Mouse (Mus musculus): ENCODE measurements around the gene Rfxank. TPM values are rescaled to one million over a fixed set of nuclear protein-coding genes. Genes with fewer than 3 reads are reported as not detected.

Gene Rfxank
- polyA plus RNA-seq, 1 experiment from 2014 or later: 12.5 TPM

DNA sequence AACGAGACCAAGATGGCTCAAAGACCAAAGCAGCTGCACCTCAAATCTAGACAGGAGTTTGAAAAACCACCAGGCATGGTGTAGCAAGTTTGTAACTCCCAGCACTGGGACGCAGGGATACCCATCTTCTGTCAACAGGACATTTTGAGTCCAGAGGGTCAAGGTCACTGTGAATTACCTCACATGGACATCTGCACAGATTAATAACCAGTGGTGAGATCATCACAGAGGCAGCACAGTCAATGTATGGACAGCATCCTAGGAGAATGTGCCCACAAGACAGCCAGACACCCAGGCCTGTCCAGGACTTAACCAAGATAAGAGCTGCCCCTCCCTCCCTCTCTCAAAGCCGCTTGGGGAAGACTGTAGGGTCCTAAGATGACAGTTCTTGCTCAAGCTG is 31.2 kb upstream of the Rfxank start:
- Histone ChIP-seq H3K27ac (no peak overlapping the region), H3K9ac (no peak overlapping the region), H3K36me3 (no peaks in the 10 kb centered on the region; the same call in none of the 2 replicates), H3K4me1 (replicated peaks) (peaks cover 35% of the 10 kb centered on the region), H3K9me3 (no peaks in the 10 kb centered on the region), H3K4me2 (no peak overlapping the region), H3K27me3 (peaks cover 27% of the 10 kb centered on the region), H3K4me3 (no peak overlapping the region)
- ATAC-seq (ENCODE audit: low FRiP score): no peak
- WGBS: 95% methylated on average over 3 of the region's 3 CpGs

DNA sequence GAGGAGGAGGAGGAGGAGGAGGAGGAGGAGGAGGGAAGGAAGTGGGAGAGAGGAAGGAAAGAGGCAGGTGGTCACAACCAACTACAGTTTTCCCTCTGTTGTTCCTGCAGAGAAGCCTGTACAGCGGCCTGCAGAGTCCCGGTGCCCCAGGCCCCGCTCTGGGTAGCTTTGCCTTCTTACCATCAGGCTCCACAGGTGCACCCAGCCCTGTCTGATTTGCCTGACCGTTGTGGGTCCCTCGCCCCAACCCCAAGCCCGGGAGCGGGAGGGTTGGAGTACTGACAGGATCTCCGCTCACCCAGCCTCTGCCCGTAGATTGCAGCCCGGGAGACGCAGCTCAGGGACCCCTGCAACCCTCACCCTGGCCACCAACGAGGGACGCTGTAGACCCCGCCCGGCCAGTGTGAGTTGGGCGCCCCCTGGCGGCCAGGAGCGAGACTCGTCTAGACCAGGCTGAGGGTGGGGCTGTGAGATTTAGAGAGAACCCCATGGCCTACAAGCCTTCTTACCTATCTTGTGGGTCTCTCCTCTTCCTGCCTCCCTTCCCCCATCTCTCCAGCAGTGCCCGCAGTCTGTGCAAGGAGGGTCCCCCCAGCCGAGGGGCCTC is 27.7 kb upstream of the Rfxank start:
- 2% methylated on average over 21 of the region's 21 CpGs for WGBS
- H3K4me1 ChIP-seq (replicated peaks): peaks cover 11% of the 10 kb centered on the region
- H3K4me2 ChIP-seq: peak overlapping the region; percentile 49
- H3K27ac ChIP-seq: no peak overlapping the region
- H3K36me3 ChIP-seq: no peaks in the 10 kb centered on the region
- peak; percentile 77 for ATAC-seq (ENCODE audit: low FRiP score)
- H3K9me3 ChIP-seq: no peaks in the 10 kb centered on the region
- peak overlapping the region; percentile 49 for H3K9ac ChIP-seq
- peak overlapping the region; percentile 27 for H3K4me3 ChIP-seq
- H3K27me3 ChIP-seq: peaks cover 40% of the 10 kb centered on the region

DNA sequence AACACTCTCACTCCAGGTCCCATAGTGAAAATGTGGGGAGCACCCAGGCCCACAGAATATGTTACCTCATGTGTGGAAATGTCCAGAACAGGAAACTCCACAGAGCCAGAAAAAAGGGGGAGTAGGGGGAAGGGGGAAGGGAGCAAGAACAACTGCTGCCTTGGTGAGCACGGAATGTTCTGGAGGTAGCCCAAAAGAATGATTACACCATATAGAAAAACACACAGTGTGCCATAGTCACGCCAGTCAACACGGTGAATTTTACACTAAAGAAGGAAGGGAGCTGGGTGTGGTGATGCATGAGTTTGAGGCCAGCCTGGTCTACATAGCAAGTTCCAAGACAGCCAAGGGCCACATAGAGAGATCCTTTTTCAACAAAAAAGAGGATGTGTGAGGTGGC is 24.4 kb upstream of the Rfxank start:
- Histone ChIP-seq H3K9ac (no peak overlapping the region), H3K4me2 (no peak overlapping the region), H3K27me3 (peaks cover 39% of the 10 kb centered on the region), H3K36me3 (no peaks in the 10 kb centered on the region), H3K4me3 (no peak overlapping the region), H3K27ac (no peak overlapping the region), H3K9me3 (no peaks in the 10 kb centered on the region), H3K4me1 (replicated peaks) (peaks cover 13% of the 10 kb centered on the region)
- WGBS: 88% methylated on average over 3 of the region's 3 CpGs
- ATAC-seq (ENCODE audit: low FRiP score): no peak

DNA sequence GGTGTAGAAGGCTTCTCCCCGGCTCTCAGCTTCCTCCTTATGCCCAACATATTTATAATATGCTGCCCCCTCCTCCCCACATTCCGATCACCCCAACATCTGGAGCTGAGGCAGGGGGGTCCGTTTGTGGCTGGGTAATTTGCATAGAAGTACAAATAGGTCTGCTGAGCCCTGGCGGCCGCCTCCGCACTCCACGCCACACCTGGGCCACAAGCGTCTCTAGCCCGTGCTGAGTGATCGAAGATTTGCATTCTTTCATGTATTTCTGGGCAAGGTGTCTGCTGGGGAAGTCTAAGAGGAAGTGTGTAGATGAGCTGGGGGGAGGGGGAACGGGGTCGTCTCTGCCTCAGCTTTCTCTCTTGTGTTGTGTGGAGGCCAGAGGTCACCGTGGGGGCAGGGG is 21.1 kb upstream of the Rfxank start:
- Histone ChIP-seq H3K9me3 (no peaks in the 10 kb centered on the region), H3K27me3 (peaks cover 27% of the 10 kb centered on the region), H3K4me2 (no peak overlapping the region), H3K9ac (no peak overlapping the region), H3K4me3 (no peak overlapping the region), H3K4me1 (replicated peaks) (peaks cover 10% of the 10 kb centered on the region), H3K36me3 (no peaks in the 10 kb centered on the region), H3K27ac (no peak overlapping the region)
- no peak for ATAC-seq (ENCODE audit: low FRiP score)
- 70% methylated on average over 13 of the region's 13 CpGs for WGBS

DNA sequence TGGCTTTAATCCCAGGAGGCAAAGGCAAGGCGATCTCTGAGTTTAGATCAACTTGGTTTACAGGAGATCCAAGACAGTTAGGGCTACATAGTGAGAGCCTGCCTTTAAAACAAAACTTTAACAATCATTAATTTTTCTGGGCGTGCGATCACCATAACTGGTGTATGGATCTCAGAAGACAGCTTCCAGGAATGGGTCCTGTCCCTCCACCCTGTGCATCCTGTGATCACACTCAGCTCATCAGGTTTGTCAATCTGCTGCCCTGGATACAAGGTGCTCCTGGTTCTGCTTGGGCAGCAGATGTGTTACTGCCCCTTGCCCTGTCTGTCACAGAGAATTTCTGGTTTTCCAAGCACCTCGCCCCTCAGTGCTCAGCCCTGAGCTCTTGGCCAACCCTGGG is 20.3 kb upstream of the Rfxank start:
- H3K4me1 ChIP-seq (replicated peaks): peaks cover 10% of the 10 kb centered on the region
- no peak for ATAC-seq (ENCODE audit: low FRiP score)
- WGBS: 89% methylated on average over 4 of the region's 4 CpGs
- no peaks in the 10 kb centered on the region for H3K9me3 ChIP-seq
- no peak overlapping the region for H3K9ac ChIP-seq
- H3K4me2 ChIP-seq: 0 out of 2 replicates have a peak overlapping the region, but pooled peaks have one; percentile 69
- H3K27ac ChIP-seq: no peak overlapping the region
- no peak overlapping the region for H3K4me3 ChIP-seq
- H3K36me3 ChIP-seq: no peaks in the 10 kb centered on the region
- peaks cover 24% of the 10 kb centered on the region; the same call in 1 of the 2 replicates for H3K27me3 ChIP-seq

DNA sequence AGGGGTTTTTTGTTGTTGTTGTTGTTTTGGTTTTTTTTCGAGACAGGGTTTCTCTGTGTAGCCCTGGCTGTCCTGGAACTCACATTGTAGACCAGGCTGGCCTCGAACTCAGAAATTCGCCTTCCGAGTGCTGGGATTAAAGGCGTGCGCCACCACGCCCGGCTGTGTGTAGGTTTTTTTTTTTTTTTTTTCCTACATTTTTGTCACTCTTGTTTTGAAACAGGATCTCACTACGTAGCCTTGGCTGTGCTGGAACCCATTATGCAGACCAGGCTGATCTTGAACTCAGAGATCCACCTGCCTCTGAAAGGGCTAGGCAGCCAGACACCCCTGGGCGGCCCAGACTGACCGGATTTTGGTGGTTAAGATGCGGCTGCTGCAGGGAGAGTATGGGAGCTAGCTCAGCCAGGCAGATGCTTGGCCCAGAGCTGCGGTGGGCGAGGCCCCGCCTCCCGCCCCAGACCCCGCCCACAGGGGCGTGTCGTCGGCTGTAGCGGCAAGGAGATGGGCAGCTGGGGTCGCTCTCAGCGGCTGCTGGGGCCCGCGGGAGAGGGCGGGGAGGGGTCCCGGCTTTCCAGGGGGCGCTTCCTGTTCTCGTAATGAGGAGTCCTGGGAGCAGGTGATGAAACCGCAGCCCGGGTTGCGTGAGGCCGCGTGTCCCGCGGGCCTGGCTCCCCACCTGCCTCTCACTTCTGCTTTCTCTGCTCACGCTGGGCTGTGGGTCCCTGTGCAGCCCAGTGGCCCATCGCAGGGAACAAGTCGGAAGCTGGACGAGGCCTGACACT is 19.3 kb upstream of the Rfxank start:
- ATAC-seq (ENCODE audit: low FRiP score): peak; percentile 91
- Histone ChIP-seq H3K4me2 (peak overlapping the region; percentile 69), H3K27me3 (peaks cover 23% of the 10 kb centered on the region), H3K4me3 (peak overlapping the region; percentile 51), H3K9ac (peak overlapping the region; percentile 76), H3K36me3 (no peaks in the 10 kb centered on the region), H3K4me1 (replicated peaks) (peaks cover 10% of the 10 kb centered on the region), H3K27ac (peak overlapping the region; percentile 48; the same call in 1 of the 2 replicates), H3K9me3 (no peaks in the 10 kb centered on the region)
- WGBS: 12% methylated on average over 40 of the region's 40 CpGs

DNA sequence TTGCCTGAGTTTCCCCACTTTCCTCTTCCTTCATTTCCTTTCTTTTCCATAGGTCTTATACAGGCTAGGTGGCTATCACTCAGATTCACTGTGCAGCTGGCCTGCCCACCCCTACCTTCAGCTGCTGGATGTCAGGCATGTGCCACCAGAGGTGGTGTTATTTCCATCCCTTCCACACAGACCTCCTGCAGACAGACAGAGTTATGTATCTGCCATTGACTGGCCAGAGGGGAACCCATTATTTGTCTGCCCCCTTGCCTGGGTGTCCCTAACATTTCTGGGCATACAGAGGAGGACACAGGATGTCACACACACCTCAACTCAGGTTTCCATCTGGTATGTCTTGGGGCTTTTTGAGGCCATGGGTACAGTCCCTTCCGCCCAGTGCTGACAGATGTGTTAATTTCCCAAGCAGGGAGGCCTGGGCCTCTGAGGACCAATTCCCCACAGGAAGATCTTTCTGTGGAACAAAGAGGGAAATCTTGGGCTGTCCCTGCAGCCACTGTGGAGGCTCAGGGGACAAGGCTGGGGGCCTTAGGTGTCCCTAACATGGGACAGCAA is 18.4 kb upstream of the Rfxank start:
- no peak overlapping the region for H3K4me3 ChIP-seq
- no peaks in the 10 kb centered on the region for H3K9me3 ChIP-seq
- no peak overlapping the region for H3K4me2 ChIP-seq
- no peak overlapping the region for H3K9ac ChIP-seq
- no peak overlapping the region for H3K27ac ChIP-seq
- H3K4me1 ChIP-seq (replicated peaks): peaks cover 16% of the 10 kb centered on the region
- no peak for ATAC-seq (ENCODE audit: low FRiP score)
- WGBS: 96% methylated on average over 1 of the region's 1 CpGs
- H3K27me3 ChIP-seq: peaks cover 25% of the 10 kb centered on the region
- H3K36me3 ChIP-seq: no peaks in the 10 kb centered on the region

DNA sequence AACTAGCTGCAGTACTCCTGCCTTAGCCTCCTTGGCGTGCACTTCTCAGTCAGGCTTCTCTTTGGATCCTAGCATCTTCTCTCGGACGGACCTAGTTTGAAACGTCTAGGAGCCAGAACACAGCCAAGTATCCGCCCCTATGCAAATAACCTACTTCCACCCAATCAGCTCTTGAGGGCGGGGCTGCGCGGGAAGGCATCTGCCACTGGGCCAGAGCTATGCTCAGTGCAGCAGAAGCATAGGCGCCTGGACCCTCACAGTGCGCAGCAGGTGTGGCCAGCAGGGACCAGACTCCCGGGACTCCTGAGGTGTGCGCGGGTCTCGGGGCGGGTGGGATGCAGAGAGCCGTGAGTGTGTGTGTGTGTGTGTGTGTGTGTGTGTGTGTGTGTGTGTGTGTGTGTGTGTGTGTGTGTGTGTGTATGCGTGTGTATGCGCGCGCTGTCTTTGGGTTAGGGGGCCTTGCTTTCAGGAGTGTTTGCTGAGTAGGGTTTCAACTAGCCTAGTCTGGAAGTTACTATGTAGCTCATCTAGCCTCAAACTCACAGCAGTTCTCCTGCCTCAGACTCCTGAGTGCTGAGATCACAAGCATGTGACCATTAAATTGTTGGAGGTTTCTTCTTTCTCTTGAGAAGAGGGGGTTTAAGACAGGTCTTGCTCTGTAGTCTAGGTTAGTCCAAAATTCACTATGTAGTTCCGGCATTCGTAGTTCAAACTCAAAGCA is 13.7 kb upstream of the Rfxank start:
- Histone ChIP-seq H3K9ac (no peak overlapping the region), H3K4me3 (no peak overlapping the region), H3K27ac (no peak overlapping the region), H3K36me3 (no peaks in the 10 kb centered on the region), H3K4me1 (replicated peaks) (peaks cover 9% of the 10 kb centered on the region; the same call in 1 of the 2 replicates), H3K27me3 (peaks cover 31% of the 10 kb centered on the region), H3K4me2 (peak overlapping the region; percentile 41), H3K9me3 (no peaks in the 10 kb centered on the region)
- ATAC-seq (ENCODE audit: low FRiP score): peak; percentile 88
- WGBS: 10% methylated on average over 18 of the region's 22 CpGs

DNA sequence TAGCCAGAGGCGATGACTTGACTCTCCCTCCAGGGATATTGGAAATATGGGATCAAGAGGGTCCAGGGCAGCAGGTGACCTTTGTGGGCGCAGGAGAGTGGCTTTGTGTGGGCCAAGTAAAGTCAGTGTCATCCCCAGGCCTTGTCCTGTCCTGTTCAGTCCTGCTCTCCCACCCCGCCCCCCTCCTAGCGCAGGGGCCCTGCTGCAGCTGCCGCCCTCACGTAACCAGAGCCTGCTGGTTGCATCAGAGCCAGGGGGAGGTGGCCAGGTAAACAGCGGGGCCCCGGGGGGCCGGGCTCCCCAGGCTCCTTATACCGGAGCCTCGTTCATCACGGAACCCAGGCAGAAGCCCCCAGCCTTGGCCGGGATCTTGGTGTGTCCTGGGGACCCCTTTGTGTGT is 11.2 kb upstream of the Rfxank start:
- H3K9me3 ChIP-seq: no peaks in the 10 kb centered on the region
- no peak overlapping the region for H3K4me3 ChIP-seq
- 13% methylated on average over 12 of the region's 13 CpGs for WGBS
- peaks cover 9% of the 10 kb centered on the region; the same call in 1 of the 2 replicates for H3K4me1 ChIP-seq (replicated peaks)
- H3K27me3 ChIP-seq: peaks cover 20% of the 10 kb centered on the region
- peaks cover 25% of the 10 kb centered on the region for H3K36me3 ChIP-seq
- H3K9ac ChIP-seq: no peak overlapping the region
- no peak overlapping the region for H3K4me2 ChIP-seq
- ATAC-seq (ENCODE audit: low FRiP score): no peak
- no peak overlapping the region for H3K27ac ChIP-seq

DNA sequence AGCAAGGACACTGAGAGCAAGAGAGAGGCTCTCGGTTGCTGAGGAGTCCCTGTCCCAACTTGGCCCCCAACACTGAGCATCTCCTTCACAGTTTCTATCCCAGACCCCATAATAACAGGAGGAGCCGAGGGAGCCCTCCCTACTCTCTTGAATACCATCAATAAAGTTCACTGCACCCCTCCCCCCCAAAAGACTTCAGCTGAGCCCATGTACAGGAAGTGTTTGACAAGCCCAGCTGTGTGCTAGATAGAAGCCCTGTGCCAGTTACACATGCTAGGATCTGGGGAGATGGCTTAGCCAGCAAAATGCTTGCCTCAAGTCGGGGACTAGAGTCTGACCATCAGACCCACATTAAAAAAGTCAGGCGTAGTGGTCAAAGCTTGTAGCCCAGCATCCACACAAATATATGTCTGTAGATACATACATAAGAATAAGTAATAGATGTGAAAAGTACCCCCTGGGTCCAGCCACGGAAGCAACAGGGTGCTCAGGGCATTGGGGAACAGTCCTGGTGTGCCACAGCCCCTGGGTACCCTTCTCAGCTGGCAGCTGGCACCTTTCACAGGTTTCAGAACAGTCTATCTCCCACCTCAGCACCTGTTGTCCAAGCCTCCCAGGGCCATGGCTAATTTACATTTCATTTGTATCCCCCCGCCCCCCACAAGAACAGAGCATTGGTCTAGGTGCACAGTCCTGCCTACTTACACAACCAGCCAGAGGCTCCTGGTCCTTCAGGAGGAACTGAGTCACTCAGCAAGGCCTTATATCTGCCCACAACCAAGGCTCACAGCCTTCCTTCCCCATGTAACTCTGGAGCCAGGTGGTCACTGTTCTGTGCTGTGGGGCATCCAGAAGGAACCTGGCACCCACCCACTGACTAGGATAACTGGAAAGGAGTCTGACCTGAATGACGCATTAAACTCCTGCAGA is 9.0 kb upstream of the Rfxank start:
- H3K9ac ChIP-seq: no peak overlapping the region
- no peak for ATAC-seq (ENCODE audit: low FRiP score)
- H3K27ac ChIP-seq: no peak overlapping the region
- WGBS: 88% methylated on average over 7 of the region's 7 CpGs
- peaks cover 9% of the 10 kb centered on the region; the same call in 1 of the 2 replicates for H3K4me1 ChIP-seq (replicated peaks)
- H3K27me3 ChIP-seq: peaks cover 9% of the 10 kb centered on the region; the same call in 1 of the 2 replicates
- H3K9me3 ChIP-seq: no peaks in the 10 kb centered on the region
- peaks cover 47% of the 10 kb centered on the region for H3K36me3 ChIP-seq
- no peak overlapping the region for H3K4me3 ChIP-seq
- H3K4me2 ChIP-seq: no peak overlapping the region

DNA sequence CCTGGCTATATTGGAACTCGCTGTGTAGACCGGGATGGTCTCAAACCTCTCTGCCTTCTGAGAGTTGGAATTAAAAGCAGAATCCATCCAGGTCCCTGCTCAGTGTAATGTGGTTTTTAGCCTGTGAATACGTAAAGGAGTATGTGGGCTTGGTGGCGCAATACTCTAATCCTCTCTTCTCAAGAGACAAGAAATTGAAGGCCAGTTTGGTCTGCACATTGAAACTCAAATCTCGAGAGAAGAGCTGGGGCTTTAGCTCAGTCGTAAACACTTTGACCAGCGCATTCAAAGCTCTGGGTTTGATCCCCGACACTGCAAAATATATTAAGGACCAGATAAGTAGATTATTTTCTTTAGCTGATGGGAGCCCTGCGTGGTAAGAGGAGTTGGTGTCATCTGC is 1.0 kb upstream of the Rfxank start:
- peak overlapping the region; percentile 83 for H3K4me3 ChIP-seq
- peak overlapping the region; percentile 89 for H3K27ac ChIP-seq
- H3K9ac ChIP-seq: peak overlapping the region; percentile 89
- no peak for ATAC-seq (ENCODE audit: low FRiP score)
- H3K4me2 ChIP-seq: peak overlapping the region; percentile 87
- peaks cover 25% of the 10 kb centered on the region for H3K4me1 ChIP-seq (replicated peaks)
- H3K36me3 ChIP-seq: peaks cover 50% of the 10 kb centered on the region
- 17% methylated on average over 9 of the region's 9 CpGs for WGBS
- no peaks in the 10 kb centered on the region for H3K9me3 ChIP-seq
- no peaks in the 10 kb centered on the region for H3K27me3 ChIP-seq

Measured in hindbrain, embryonic 13.5 days (tissue).